Mouse (Mus musculus): Measurements from ENCODE around the gene Slc6a8. TPM values are rescaled to one million over a fixed set of nuclear protein-coding genes. Genes with fewer than 3 reads are reported as not detected.

Slc6a8 gene
- polyA plus RNA-seq, 1 experiment = 112 TPM

GRCm38 (mm10) chrX:73654177-73654576 lies 18.8 kb upstream of the Slc6a8 start:
- Histone ChIP-seq H3K4me3 (ENCODE audit: insufficient read depth, low read depth, low read length) (no peak overlapping the region), H3K27ac (ENCODE audit: insufficient read depth, low read depth, low read length) (no peak overlapping the region), H3K4me1 (ENCODE audit: control insufficient read depth, insufficient read depth, low read length) (peaks cover 11% of the 10 kb centered on the region)
- 14% methylated on average over 6 of the region's 6 CpGs for WGBS
- TF ChIP-seq CTCF (IDR thresholded peaks at IDR 0.05; ENCODE audit: insufficient read depth, low read depth, low read length) (peak; percentile 59), POLR2A (IDR thresholded peaks at IDR 0.05; ENCODE audit: insufficient read depth, low read depth, low read length) (no peak)

- H3K27ac ChIP-seq (ENCODE audit: insufficient read depth, low read depth, low read length) = no peak overlapping the region
- WGBS = 74% methylated on average over 3 of the region's 3 CpGs
- H3K4me1 ChIP-seq (ENCODE audit: control insufficient read depth, insufficient read depth, low read length) = peaks cover 14% of the 10 kb centered on the region
- TF ChIP-seq POLR2A (IDR thresholded peaks at IDR 0.05; ENCODE audit: insufficient read depth, low read depth, low read length) (no peak), CTCF (IDR thresholded peaks at IDR 0.05; ENCODE audit: insufficient read depth, low read depth, low read length) (peak; percentile 37; the same call in 1 of the 2 replicates)
- no peak overlapping the region for H3K4me3 ChIP-seq (ENCODE audit: insufficient read depth, low read depth, low read length)
Measured at GRCm38 (mm10) chrX:73655529-73655928, 17.4 kb upstream of the Slc6a8 start.

- H3K27ac ChIP-seq (ENCODE audit: insufficient read depth, low read depth, low read length) = 0 out of 2 replicates have a peak overlapping the region, but pooled peaks have one; percentile 13
- H3K4me1 ChIP-seq (ENCODE audit: control insufficient read depth, insufficient read depth, low read length) = peaks cover 16% of the 10 kb centered on the region
- TF ChIP-seq POLR2A (IDR thresholded peaks at IDR 0.05; ENCODE audit: insufficient read depth, low read depth, low read length) = no peak
- TF ChIP-seq CTCF (IDR thresholded peaks at IDR 0.05; ENCODE audit: insufficient read depth, low read depth, low read length) = no peak
- peak overlapping the region; percentile 62 for H3K4me3 ChIP-seq (ENCODE audit: insufficient read depth, low read depth, low read length)
- 35% methylated on average over 7 of the region's 7 CpGs for WGBS
Measured at GRCm38 (mm10) chrX:73658391-73658790, 14.6 kb upstream of the Slc6a8 start.

GRCm38 (mm10) chrX:73658936-73659574 lies 13.9 kb upstream of the Slc6a8 start:
- Histone ChIP-seq H3K27ac (ENCODE audit: insufficient read depth, low read depth, low read length) (peak overlapping the region; percentile 53; the same call in 1 of the 2 replicates), H3K4me3 (ENCODE audit: insufficient read depth, low read depth, low read length) (peak overlapping the region; percentile 62), H3K4me1 (ENCODE audit: control insufficient read depth, insufficient read depth, low read length) (peaks cover 16% of the 10 kb centered on the region)
- no peak for TF ChIP-seq CTCF (IDR thresholded peaks at IDR 0.05; ENCODE audit: insufficient read depth, low read depth, low read length)
- no peak for TF ChIP-seq POLR2A (IDR thresholded peaks at IDR 0.05; ENCODE audit: insufficient read depth, low read depth, low read length)
- 42% methylated on average over 13 of the region's 13 CpGs for WGBS

GRCm38 (mm10) chrX:73659575-73660283 lies 13.2 kb upstream of the Slc6a8 start, which contains the start of gene Pnck:
TSS of gene Pnck (minus strand) at chrX:73660117.
- WGBS = 22% methylated on average over 50 of the region's 57 CpGs
- peak within 1 kb of the TSS; percentile 87 for H3K27ac ChIP-seq (ENCODE audit: insufficient read depth, low read depth, low read length)
- H3K4me3 ChIP-seq (ENCODE audit: insufficient read depth, low read depth, low read length) = peak within 1 kb of the TSS; percentile 62
- TF ChIP-seq CTCF (IDR thresholded peaks at IDR 0.05; ENCODE audit: insufficient read depth, low read depth, low read length) = no peak
- no peak for TF ChIP-seq POLR2A (IDR thresholded peaks at IDR 0.05; ENCODE audit: insufficient read depth, low read depth, low read length)
- H3K4me1 ChIP-seq (ENCODE audit: control insufficient read depth, insufficient read depth, low read length) = peaks cover 16% of the 10 kb centered on the region

- H3K27ac ChIP-seq (ENCODE audit: insufficient read depth, low read depth, low read length) = peak overlapping the region; percentile 87
- WGBS = 16% methylated on average over 3 of the region's 3 CpGs
- H3K4me1 ChIP-seq (ENCODE audit: control insufficient read depth, insufficient read depth, low read length) = peaks cover 16% of the 10 kb centered on the region
- H3K4me3 ChIP-seq (ENCODE audit: insufficient read depth, low read depth, low read length) = peak overlapping the region; percentile 62
- no peak for TF ChIP-seq CTCF (IDR thresholded peaks at IDR 0.05; ENCODE audit: insufficient read depth, low read depth, low read length)
- TF ChIP-seq POLR2A (IDR thresholded peaks at IDR 0.05; ENCODE audit: insufficient read depth, low read depth, low read length) = no peak
Measured at GRCm38 (mm10) chrX:73660284-73660665, 12.7 kb upstream of the Slc6a8 start.

GRCm38 (mm10) chrX:73663143-73663542 lies 9.8 kb upstream of the Slc6a8 start:
- TF ChIP-seq POLR2A (IDR thresholded peaks at IDR 0.05; ENCODE audit: insufficient read depth, low read depth, low read length) (no peak), CTCF (IDR thresholded peaks at IDR 0.05; ENCODE audit: insufficient read depth, low read depth, low read length) (no peak)
- Histone ChIP-seq H3K4me3 (ENCODE audit: insufficient read depth, low read depth, low read length) (no peak overlapping the region), H3K4me1 (ENCODE audit: control insufficient read depth, insufficient read depth, low read length) (peaks cover 10% of the 10 kb centered on the region), H3K27ac (ENCODE audit: insufficient read depth, low read depth, low read length) (no peak overlapping the region)

GRCm38 (mm10) chrX:73672031-73672431 lies 919 bp upstream of the Slc6a8 start:
- TF ChIP-seq POLR2A (IDR thresholded peaks at IDR 0.05; ENCODE audit: insufficient read depth, low read depth, low read length) = no peak
- Histone ChIP-seq H3K4me3 (ENCODE audit: insufficient read depth, low read depth, low read length) (no peak overlapping the region), H3K27ac (ENCODE audit: insufficient read depth, low read depth, low read length) (no peak overlapping the region), H3K4me1 (ENCODE audit: control insufficient read depth, insufficient read depth, low read length) (peaks cover 15% of the 10 kb centered on the region)
- 68% methylated on average over 4 of the region's 4 CpGs for WGBS

GRCm38 (mm10) chrX:73673619-73673967 lies 643 bp downstream of the Slc6a8 start:
- H3K27ac ChIP-seq (ENCODE audit: insufficient read depth, low read depth, low read length) = peak overlapping the region; percentile 47; the same call in 1 of the 2 replicates
- peak overlapping the region; percentile 79 for H3K4me3 ChIP-seq (ENCODE audit: insufficient read depth, low read depth, low read length)
- TF ChIP-seq CTCF (IDR thresholded peaks at IDR 0.05; ENCODE audit: insufficient read depth, low read depth, low read length) (no peak), POLR2A (IDR thresholded peaks at IDR 0.05; ENCODE audit: insufficient read depth, low read depth, low read length) (no peak)
- H3K4me1 ChIP-seq (ENCODE audit: control insufficient read depth, insufficient read depth, low read length) = peaks cover 15% of the 10 kb centered on the region
- WGBS = 28% methylated on average over 42 of the region's 42 CpGs
